Mouse (Mus musculus): ENCODE measurements around the gene Eloa.

DNA sequence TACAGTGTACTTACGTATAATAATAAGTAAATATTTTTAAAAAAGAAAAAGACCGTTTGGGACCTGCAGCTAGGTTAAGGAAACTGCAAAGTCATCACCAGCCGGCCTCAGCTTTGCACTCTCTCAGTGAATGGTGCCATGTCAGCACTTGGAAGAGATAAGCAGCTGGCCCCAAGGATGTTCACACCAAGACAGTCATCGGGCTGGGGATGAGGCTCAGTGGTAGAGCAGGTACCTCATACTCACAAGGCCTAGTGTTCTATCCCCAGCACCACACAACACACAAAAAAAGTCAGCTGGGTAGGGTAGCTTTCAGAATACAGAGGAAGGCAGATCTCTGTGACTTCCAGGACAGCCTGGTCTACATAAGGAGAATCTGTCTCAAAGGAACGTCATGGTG lies 36.4 kb downstream of the Eloa start:
- TF ChIP-seq CTCF (conservative IDR thresholded peaks at IDR 0.05; ENCODE audit: low read length) (no peak), NANOG (IDR thresholded peaks at IDR 0.05; ENCODE audit: borderline replicate concordance, low read length) (no peak)

Measured in E14TG2a.4 (cell line).